Mouse (Mus musculus) liver, postnatal 0 days (tissue): ENCODE results near the gene Thsd4.

Experiments used
- CTCF ChIP-seq: sonication (generic); IDR thresholded peaks from 2 replicates; pipeline ENCODE4 v1.5.1; 2016; ENCODE audit warnings: antibody characterized with exemption, low read depth
- EP300 ChIP-seq: IDR thresholded peaks from 2 replicates; pipeline ENCODE4 v1.6.1; 2016; ENCODE audit warnings: antibody characterized with exemption, low read depth, mild to moderate bottlenecking

GRCm38 (mm10) chr9:60076396-60076795 is 445.4 kb downstream of the Thsd4 start:
- TF ChIP-seq CTCF (no peak), EP300 (no peak)
